Mouse (Mus musculus): ENCODE results near the gene Vtcn1. TPM values are rescaled to one million over a fixed set of nuclear protein-coding genes. Genes with fewer than 3 reads are reported as not detected.

Vtcn1 gene
- polyA plus RNA-seq, 1 experiment from 2014 or later, result 0.44 TPM

Other genes starting within 250 kb of the Vtcn1 start
- 44.4 and 48.6 TPM in 2 replicates for gene Man1a2, start 140.0 kb upstream of the Vtcn1 start, polyA plus RNA-seq (2015; fragmentation: Nextera tagmentation; extraction: Ambion mirVana)
- gene Trim45, start 96.7 kb downstream of the Vtcn1 start, polyA plus RNA-seq (2015; fragmentation: Nextera tagmentation; extraction: Ambion mirVana), result 5.1 and 5.4 TPM in 2 replicates
- 15.5 and 18.2 TPM in 2 replicates for gene Ttf2, start 144.2 kb downstream of the Vtcn1 start, polyA plus RNA-seq (2015; fragmentation: Nextera tagmentation; extraction: Ambion mirVana)
- gene Cd101, start 204.1 kb downstream of the Vtcn1 start, polyA plus RNA-seq (2015; fragmentation: Nextera tagmentation; extraction: Ambion mirVana), result 0.28 and 0.39 TPM in 2 replicates